Mouse (Mus musculus) C2C12 (cell line): Measurements from ENCODE around the gene Lepr.

Experiments used
- CTCF ChIP-seq: IDR thresholded peaks from one replicate; pipeline ENCODE4 v1.5.1; 2011; ENCODE audit not compliant: control insufficient read depth, insufficient read depth, insufficient read length
- MYOG ChIP-seq: IDR thresholded peaks from one replicate; pipeline ENCODE4 v1.6.1; 2011; ENCODE audit not compliant: control insufficient read depth, insufficient read length; ENCODE audit errors: extremely low read depth

- TF ChIP-seq CTCF (no peak), MYOG (no peak)
Observed at GRCm38 (mm10) chr4:101692892-101693291, 24.3 kb upstream of the Lepr start.
